Mouse (Mus musculus) thymus, postnatal 10 days (tissue): ENCODE data around the gene Il9r.
"Not testable (repeated sequence)": the region's sequence is repeated elsewhere in the genome, so short reads cannot be mapped to it uniquely, and the experiment has no call there.

ENCODE experiments used
- DNase-seq, 2 experiments: peaks; one replicate each; pipeline ENCODE4 v3.0.0; 2021; ENCODE audit warnings: low spot score in 2 of 2

Gene Il9r

DNA sequence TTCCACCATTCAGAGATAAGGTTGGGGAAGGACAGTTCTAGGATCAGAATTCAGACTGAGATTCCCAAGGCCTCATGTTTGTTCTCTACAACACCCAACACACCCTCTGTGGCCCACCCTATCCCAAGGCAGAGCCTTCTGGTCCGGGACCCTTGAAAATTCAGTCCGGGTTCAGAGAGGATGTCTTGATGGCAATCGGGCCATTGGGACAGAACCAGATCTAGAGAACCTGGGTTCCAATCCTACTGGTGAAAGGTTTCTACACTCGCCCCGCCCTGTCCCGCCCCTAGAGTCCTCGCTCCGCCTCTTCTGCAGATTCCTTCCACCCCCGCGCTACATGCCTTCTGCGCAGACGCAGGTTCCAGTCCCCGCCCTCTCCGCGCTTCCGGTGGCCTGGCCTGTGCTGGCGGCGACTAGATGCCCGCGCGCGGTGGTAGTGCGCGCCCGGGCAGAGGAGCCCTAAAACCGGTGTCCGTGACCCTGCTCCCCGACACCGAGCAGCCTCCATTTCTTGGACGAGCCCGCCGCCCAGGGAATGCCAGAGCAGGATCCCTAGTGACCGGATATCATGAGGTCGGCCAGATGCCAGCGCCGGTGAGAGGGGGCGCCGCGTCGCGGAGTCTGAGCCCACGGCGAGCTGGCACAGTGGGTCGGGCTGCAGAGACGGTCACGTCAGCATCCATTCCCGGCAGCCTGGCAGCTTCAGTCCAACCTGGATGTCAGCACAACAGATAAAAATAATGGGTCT is 26.2 kb upstream of the Il9r start, which contains the start of gene Mpg:
Gene Mpg (plus strand): TSS at position 382 of the 748 bp plus-strand sequence.
- DNase-seq, result peak; percentile 81 to 91

DNA sequence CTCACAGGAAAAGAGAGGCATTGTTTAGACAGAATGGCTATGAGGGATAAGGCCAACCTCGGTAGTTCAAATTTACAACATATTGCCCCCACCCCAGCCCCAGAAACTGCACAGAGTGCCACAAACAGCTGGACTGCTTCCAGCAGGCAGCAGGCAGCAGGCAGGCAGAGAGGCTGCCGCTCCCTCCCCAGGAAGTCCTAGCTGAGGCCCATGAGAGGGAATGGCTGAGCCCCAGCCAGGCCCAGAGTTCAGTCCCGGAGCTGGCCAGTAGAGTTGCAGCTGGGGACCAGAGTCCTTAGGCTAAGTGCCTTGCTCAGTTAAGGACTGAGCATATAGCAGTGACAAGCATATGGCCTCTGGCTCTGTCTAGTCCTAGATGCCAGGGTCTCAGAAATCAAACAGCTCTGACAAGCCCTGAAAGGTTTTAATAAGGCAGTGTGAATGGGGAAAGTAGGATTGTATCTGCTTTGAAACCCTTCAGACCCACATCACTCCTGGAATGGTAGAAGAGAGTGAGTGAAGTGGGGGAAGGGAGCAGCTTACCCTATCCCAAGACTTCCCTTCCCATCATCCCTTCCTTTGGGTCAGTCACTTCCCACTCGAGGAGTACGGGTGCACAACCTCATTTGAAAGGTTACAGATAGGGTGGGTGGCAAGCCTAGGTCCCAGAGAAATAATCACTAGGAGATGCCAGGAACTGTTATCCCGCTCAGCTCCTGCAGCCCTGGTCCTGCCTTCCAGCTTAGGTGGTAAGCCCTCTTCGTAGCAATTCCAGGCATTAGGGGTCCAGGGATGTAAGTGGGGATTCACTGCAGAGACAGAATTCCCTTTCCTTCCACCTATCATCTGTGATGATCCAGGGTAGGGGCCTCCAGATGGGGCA is 25.4 kb upstream of the Il9r start:
- DNase-seq, result no peak

GRCm38 (mm10) chr11:32224468-32225139 is 24.5 kb upstream of the Il9r start:
- DNase-seq, result no peak

GRCm38 (mm10) chr11:32223297-32223967 is 23.4 kb upstream of the Il9r start:
- DNase-seq, result no peak

DNA sequence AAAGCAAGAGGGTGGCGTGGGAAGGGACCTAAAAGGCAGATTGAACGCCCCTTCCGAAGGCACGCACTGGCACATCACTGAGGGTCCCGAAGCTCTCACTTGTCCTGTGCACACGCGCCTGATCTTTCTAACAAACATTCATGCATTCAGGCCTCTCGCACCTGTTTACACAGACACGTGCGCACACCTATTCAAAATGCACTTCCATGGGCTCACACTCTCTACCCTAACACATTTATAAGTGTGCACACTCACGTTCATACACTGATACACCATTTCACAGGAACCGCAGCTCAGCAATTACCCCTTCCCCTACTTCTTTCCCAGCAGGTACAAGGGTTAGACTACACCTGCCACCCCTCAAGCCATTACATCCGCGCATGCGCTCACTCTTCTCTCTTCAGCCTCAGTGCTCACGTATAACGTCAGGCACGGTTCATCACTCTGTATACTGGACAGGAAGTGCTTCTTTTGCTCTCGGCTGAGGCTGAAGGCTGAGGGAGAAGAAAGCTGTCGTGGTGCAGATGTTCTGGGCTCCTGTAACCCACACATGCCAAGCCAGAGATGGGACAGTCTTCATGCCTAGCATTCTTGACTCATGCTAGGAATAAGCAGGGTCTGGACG is 22.6 kb upstream of the Il9r start:
- DNase-seq, result no peak

GRCm38 (mm10) chr11:32221951-32222409 is 21.9 kb upstream of the Il9r start, which contains the start of gene Rhbdf1:
TSS of gene Rhbdf1 (minus strand) at chr11:32222300.
- no peak for DNase-seq

DNA sequence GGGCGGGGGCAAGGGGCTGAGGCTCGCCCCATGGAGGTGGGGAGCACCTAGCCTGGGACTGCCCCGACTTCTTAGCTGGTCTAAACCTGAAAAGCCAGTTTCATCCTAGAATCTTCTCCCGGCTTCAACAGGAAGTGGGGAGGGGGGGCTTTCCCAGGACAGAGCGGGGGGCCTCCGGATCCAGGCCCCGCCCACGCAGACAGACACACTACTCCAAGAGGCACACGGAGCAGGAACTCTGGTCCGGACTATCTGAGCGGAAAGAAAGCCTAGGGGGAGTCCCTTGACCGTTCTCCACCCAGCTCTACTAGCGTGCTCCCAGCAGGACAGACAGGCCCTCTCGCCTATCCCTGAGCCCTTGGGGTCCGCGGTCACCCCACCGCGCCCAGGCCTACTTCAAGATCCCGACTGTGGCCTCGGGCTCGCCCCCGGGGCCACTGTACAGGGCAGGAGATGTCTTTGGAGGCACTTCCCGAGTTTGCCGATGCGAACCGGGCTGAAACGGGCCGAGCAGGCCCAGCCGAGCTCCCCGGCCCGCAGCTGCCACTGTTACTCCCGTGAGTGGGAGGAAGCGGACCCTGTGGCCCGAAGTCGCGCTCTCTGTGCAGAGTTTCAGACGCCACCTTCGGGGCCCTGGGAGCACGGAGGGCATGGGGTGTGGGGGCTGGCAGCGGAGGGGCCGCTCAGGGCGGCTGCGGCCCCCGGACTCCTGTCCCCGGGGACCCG is 21.3 kb upstream of the Il9r start:
- no peak for DNase-seq

DNA sequence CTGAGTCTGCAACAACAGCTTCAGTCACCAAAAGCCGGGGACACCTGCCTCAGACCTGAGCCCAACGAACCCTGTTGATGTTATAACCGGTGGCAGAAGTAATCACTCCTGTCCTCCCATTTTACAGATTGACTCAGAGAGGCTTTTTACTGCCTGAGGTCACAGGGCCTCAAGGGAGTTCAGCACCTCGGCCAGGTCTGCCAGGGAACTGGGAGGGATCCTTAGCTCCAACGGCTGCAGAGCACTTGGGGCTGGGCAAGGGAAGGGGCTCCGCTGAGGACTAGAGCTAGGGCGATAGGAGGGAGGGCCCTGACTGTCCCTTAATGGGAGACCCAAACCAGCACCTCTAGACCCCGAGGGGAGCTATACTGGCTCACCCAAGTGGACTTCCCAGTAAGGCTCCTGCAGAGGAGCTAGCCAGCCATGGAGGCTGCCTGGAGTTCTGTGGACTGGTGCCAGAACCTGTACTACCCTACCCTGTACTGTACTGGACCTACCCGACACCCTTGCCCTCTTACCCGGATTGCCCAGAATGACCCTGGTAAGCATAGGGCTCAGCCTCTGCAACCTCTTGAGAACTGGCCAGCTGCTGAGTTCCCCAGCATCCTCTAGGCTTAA is 20.6 kb upstream of the Il9r start:
- no peak for DNase-seq

GRCm38 (mm10) chr11:32219287-32219686 is 19.2 kb upstream of the Il9r start:
- DNase-seq, result no peak

DNA sequence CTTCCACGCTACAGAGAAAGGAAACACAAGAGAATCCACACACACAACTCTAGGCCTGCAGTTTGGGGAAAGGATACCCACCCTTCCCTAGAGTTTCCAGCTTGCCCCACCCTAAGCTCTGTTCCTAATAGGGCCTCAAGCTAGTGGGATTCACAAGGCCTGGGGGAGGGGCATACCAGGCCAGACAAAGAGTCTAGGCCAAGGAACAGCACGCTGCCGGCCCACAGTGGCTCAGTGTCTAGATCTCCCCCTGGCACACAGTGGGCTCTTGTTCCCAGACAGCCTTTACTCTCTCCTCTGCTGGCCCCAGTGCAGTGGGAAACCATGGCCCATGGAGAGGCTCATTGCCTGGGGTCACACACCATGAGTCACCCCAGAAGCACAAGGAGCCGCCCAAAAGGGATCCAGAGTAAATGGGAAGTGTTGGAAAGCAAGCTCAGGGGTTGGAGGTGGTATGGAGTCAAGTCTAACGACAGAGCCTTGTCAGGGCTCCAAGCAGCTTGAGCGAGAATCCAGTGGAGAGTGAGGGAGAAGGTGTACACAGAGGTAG is 18.5 kb upstream of the Il9r start:
- no peak for DNase-seq

- peak; percentile 41 to 78 for DNase-seq
Measured at GRCm38 (mm10) chr11:32216851-32217250, 16.8 kb upstream of the Il9r start.

DNA sequence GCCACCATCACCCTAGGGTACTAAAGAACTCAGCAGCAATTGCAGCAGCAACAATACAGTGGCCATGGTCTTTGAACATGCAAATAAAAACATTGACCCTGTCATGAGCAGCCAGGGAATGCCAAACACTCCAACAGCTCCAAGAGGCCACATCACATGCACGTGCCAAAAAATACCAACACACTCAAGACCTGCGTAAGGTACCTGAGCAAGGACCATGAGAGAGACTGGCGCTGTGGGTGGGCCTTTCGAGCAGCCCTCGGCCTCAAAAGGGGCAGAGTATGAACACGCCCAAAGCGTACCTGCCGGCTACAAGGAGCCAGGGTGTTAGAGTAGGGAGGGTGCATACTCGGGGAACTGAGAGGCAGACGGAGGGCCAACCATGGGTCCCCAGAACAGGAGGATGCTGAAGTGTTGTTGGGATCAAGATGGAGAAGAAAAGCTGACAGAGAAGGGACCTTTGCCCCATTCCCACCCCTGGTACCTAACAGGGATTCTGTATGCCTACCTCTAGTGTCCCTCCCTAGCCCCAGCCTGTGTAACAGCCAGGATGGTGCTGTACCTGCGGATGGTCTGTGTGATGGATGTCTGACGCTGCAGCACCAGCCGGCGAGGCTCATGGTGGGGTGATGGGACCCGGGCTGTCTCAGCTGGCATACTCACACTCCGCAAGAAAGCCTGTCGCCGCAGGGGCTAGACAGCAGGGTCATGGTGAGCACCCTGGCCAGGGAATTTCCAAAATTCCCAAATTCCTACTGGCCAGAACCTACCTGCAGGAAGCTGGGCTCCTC is 15.5 kb upstream of the Il9r start:
- DNase-seq, result no peak

GRCm38 (mm10) chr11:32210623-32211022 is 10.5 kb upstream of the Il9r start:
- no peak for DNase-seq

DNA sequence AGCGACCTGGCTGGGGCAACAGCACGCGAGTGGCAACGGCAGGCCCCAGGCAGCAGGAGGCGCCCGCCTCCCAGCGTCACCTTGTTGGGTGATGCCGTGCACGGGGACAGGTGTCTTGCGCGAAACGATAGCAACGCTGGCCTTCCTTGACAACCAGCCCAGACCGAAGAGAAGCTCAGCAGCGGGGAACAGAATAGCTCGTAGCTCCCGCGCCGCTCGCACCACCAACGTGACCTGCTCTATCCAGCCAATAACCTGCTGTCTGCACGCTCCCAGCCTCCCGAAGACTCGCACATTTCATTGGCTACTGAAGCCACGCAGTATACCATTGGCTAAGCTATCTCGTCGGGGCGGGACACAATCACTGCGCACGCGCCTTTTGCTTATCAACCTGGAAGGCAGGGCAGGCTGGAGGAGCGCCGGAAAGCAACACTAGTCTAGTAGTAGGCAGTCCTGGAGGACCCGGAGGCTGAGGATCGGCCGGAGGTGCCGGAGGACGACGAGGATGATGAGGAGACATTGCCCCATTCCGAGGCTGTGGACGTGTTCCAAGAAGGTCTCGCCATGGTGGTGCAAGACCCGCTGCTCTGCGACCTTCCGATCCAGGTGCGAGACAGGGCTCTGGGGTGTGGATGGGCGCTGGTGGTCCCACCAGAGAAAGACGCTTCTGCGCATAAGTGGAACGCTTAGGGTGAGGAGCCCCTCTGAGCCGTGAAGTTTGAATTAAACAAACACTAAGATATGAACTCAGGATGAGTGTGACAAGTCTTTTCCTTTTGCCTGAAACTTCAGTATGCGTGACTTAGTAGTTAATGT is 5.2 kb upstream of the Il9r start, which contains the start of gene Snrnp25:
Gene Snrnp25 (plus strand): TSS at position 358 of the 816 bp plus-strand sequence.
- DNase-seq, result peak; percentile 95

GRCm38 (mm10) chr11:32201922-32202685 is 2.0 kb upstream of the Il9r start:
- no peak for DNase-seq

GRCm38 (mm10) chr11:32200992-32201391 is 913 bp upstream of the Il9r start:
- not testable (repeated sequence) for DNase-seq

DNA sequence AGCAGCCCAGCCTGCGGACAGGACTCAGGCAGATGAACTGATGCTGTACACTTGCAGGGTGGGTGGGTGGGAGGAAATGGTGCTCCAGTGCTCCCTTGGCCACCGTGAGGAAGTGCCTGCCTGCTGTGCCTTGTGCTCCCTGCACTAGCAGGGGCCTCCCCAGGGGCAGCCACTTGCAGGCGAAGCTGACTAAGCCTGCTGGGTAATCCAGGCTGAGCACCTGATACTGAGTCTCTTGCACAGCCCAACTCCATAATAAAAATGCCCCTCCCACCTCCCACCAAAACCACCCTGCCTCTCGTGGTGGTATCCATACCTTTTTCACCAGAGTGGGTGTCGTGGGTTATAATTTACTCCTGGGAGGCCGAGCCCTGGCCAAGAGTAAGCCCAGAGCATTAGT is 849 bp downstream of the Il9r start:
- peak; percentile 48 to 63 for DNase-seq
